Mouse (Mus musculus): ENCODE results near the gene Tmem131l. TPM values are rescaled to one million over a fixed set of nuclear protein-coding genes. Genes with fewer than 3 reads are reported as not detected.

Gene Tmem131l
- polyA plus RNA-seq, 1 experiment from 2014 or later = 18.4 TPM

DNA sequence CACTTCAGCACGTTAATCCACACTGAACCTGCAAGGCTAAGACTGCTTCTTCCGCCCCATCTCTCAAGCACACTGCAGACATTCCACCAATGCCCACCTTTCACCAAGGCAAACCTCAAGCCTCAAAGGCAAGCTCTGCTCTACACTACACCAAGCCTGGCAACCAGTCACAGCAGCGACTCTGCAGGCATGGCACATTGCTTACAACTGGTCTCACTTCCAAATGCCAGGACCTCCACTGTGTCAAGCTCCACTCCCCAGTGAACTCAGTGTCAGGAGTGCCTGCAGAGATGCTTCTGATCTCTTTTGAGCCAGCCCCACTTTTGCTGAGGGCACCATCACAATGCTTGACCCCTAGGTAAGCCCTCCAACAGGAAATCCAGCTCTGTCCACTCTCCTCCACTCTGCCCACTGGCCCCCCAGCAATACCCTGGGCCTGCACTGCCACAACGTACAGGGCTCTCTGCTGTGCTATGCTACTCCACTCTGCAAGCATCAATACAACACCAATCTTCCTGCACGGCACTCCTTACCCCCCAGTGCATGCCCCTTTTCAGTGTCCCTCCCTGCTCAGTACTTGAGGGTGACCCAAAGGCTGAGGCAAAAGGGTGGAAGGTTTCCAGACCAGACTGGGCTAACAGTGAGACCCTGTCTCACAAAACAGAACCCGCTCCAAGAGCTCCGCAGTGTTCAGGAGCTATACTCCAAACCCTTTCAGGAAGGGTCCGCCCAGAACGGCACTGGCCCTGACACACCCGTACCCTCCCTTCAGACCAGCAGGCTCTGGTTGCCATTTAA, 6.8 kb downstream of the Tmem131l start:
- peaks cover 9% of the 10 kb centered on the region; the same call in 1 of the 2 replicates for H3K4me1 ChIP-seq (ENCODE audit: insufficient read depth, low read depth, low read length)
- no peak overlapping the region for H3K27ac ChIP-seq (ENCODE audit: low read length)
- H3K4me3 ChIP-seq (ENCODE audit: low read depth, low read length) = no peak overlapping the region
- 80% methylated on average over 10 of the region's 10 CpGs for WGBS
- no peak for ATAC-seq
- no peaks in the 10 kb centered on the region for H3K27me3 ChIP-seq (replicated peaks; ENCODE audit: insufficient read depth, low read length)
- H3K9me3 ChIP-seq (ENCODE audit: low read length) = no peaks in the 10 kb centered on the region
- no peak overlapping the region for H3K9ac ChIP-seq (replicated peaks; ENCODE audit: low read depth)
- no peak for DNase-seq (ENCODE audit: low spot score)
- H3K36me3 ChIP-seq (ENCODE audit: insufficient read depth, low read length) = peaks cover 10% of the 10 kb centered on the region; the same call in 1 of the 2 replicates
- H3K4me2 ChIP-seq (replicated peaks; ENCODE audit: low read depth, low read length) = no peak overlapping the region
- TF ChIP-seq CTCF (IDR thresholded peaks at IDR 0.05) = no peak
- TF ChIP-seq EP300 (IDR thresholded peaks at IDR 0.05) = no peak

DNA sequence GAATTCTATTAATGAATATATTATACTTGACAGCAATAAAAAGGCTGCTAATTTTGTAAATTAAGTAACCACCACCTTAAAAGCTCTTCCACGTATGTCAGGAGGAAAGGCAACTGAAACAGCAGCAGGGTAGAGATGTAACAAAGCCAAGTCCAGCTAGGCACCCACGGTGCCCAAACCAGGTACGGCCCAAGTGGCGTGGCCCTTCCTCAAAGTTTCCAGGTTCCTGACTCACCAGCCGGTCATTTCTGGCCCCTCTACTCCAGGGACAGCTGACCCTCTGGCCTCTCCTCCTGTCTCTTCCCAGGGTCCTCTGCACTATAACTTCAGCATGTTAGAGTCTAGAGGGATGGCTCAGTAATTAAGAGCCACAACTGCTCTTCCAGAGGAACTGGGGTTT, 7.6 kb downstream of the Tmem131l start:
- Histone ChIP-seq H3K4me2 (replicated peaks; ENCODE audit: low read depth, low read length) (no peak overlapping the region), H3K36me3 (ENCODE audit: insufficient read depth, low read length) (peaks cover 10% of the 10 kb centered on the region; the same call in 1 of the 2 replicates), H3K4me3 (ENCODE audit: low read depth, low read length) (no peak overlapping the region), H3K27ac (ENCODE audit: low read length) (no peak overlapping the region), H3K9me3 (ENCODE audit: low read length) (no peaks in the 10 kb centered on the region), H3K27me3 (replicated peaks; ENCODE audit: insufficient read depth, low read length) (no peaks in the 10 kb centered on the region), H3K4me1 (ENCODE audit: insufficient read depth, low read depth, low read length) (peaks cover 2% of the 10 kb centered on the region; the same call in 1 of the 2 replicates), H3K9ac (replicated peaks; ENCODE audit: low read depth) (no peak overlapping the region)
- ATAC-seq (no peak), DNase-seq (ENCODE audit: low spot score) (no peak)
- TF ChIP-seq EP300 (IDR thresholded peaks at IDR 0.05) (no peak), CTCF (IDR thresholded peaks at IDR 0.05) (no peak)
- 91% methylated on average over 5 of the region's 5 CpGs for WGBS

DNA sequence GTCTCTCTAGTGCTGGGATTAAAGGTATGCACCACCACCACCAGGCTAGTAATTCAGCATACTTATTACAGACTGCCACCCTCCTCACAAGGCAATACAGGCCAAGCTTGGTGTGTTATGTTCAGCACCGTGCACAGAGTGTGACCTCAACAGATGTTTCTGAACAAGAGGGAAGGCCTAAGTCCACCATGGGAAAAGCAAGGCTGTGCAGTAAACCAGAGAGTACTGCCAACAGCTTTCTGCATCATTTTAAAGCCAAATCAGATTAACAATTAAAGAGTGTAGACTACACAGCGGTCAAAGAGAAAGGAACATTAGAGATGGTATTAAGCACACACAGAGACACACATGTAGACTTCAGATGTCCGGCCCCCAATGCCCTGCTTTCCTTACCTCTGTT, 8.8 kb downstream of the Tmem131l start:
- ATAC-seq = no peak
- 94% methylated on average over 3 of the region's 3 CpGs for WGBS
- TF ChIP-seq EP300 (IDR thresholded peaks at IDR 0.05) (no peak), CTCF (IDR thresholded peaks at IDR 0.05) (no peak)

DNA sequence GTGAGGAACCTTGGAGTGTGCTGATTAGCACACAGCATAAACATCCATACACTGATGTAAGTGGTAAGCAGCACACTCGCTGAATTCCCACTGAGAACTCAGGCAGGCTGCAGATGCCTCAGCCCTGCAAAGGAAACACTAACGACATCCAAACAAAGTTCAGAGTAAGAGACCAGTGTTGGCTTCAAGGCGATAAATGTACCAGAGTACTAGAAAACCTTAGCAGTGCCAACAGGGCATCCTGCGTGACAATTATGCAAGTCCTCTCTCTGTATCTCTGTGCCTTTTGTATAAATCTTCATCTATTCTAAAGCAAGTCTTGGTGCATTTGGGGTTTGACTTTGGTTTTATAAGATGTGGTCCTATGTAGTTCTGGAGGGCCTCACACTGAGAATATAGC, 11.0 kb downstream of the Tmem131l start:
- DNase-seq (ENCODE audit: low spot score) (no peak), ATAC-seq (no peak)
- no peak overlapping the region for H3K9ac ChIP-seq (replicated peaks; ENCODE audit: low read depth)
- TF ChIP-seq CTCF (IDR thresholded peaks at IDR 0.05) (no peak), EP300 (IDR thresholded peaks at IDR 0.05) (no peak)
- H3K4me3 ChIP-seq (ENCODE audit: low read depth, low read length) = no peak overlapping the region
- no peak overlapping the region for H3K4me2 ChIP-seq (replicated peaks; ENCODE audit: low read depth, low read length)
- WGBS = 82% methylated on average over 4 of the region's 4 CpGs
- H3K27me3 ChIP-seq (replicated peaks; ENCODE audit: insufficient read depth, low read length) = no peaks in the 10 kb centered on the region
- H3K4me1 ChIP-seq (ENCODE audit: insufficient read depth, low read depth, low read length) = no peaks in the 10 kb centered on the region
- H3K36me3 ChIP-seq (ENCODE audit: insufficient read depth, low read length) = peaks cover 10% of the 10 kb centered on the region; the same call in 1 of the 2 replicates
- H3K9me3 ChIP-seq (ENCODE audit: low read length) = no peaks in the 10 kb centered on the region
- H3K27ac ChIP-seq (ENCODE audit: low read length) = no peak overlapping the region

More for the DNA sequence above, 8.8 kb downstream of the Tmem131l start:
- H3K27ac ChIP-seq (ENCODE audit: low read length) = no peak overlapping the region
- H3K4me1 ChIP-seq (ENCODE audit: insufficient read depth, low read depth, low read length) = no peaks in the 10 kb centered on the region
- no peak overlapping the region for H3K9ac ChIP-seq (replicated peaks; ENCODE audit: low read depth)
- H3K36me3 ChIP-seq (ENCODE audit: insufficient read depth, low read length) = peaks cover 10% of the 10 kb centered on the region; the same call in 1 of the 2 replicates
- DNase-seq (ENCODE audit: low spot score) = no peak
- H3K4me3 ChIP-seq (ENCODE audit: low read depth, low read length) = no peak overlapping the region
- no peaks in the 10 kb centered on the region for H3K9me3 ChIP-seq (ENCODE audit: low read length)
- no peak overlapping the region for H3K4me2 ChIP-seq (replicated peaks; ENCODE audit: low read depth, low read length)
- H3K27me3 ChIP-seq (replicated peaks; ENCODE audit: insufficient read depth, low read length) = no peaks in the 10 kb centered on the region

DNA sequence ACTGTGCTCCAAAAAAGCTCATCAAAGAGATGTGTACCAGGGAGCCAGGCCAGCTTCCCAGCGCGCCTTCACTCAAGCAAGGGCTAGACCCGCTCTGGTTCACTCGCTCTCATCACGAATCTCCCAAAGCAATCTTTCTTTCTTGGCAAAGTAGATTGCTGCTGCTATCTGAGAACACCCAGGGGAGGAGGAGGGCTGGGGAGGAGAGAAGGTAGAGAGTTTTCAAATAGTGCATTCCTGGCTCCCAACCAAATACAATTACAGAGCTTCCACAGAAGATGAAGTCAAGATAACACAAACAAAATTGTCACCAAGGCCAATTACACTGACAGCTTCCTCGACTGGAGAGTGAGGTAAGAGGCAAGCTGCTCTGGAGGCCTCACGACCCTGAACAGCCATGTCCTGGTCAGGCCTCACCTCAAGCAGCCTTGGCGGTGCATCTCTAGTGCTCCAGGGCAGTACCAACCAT, 12.2 kb downstream of the Tmem131l start:
- TF ChIP-seq CTCF (IDR thresholded peaks at IDR 0.05) = no peak
- TF ChIP-seq EP300 (IDR thresholded peaks at IDR 0.05) = no peak
- DNase-seq (ENCODE audit: low spot score) (no peak), ATAC-seq (no peak)
- H3K4me3 ChIP-seq (ENCODE audit: low read depth, low read length) = no peak overlapping the region
- no peaks in the 10 kb centered on the region; the same call in 1 of the 2 replicates for H3K4me1 ChIP-seq (ENCODE audit: insufficient read depth, low read depth, low read length)
- 66% methylated on average over 8 of the region's 8 CpGs for WGBS
- H3K27ac ChIP-seq (ENCODE audit: low read length) = no peak overlapping the region
- H3K9ac ChIP-seq (replicated peaks; ENCODE audit: low read depth) = no peak overlapping the region
- no peaks in the 10 kb centered on the region for H3K27me3 ChIP-seq (replicated peaks; ENCODE audit: insufficient read depth, low read length)
- no peak overlapping the region for H3K4me2 ChIP-seq (replicated peaks; ENCODE audit: low read depth, low read length)
- H3K36me3 ChIP-seq (ENCODE audit: insufficient read depth, low read length) = peaks cover 10% of the 10 kb centered on the region; the same call in 1 of the 2 replicates
- H3K9me3 ChIP-seq (ENCODE audit: low read length) = no peaks in the 10 kb centered on the region

DNA sequence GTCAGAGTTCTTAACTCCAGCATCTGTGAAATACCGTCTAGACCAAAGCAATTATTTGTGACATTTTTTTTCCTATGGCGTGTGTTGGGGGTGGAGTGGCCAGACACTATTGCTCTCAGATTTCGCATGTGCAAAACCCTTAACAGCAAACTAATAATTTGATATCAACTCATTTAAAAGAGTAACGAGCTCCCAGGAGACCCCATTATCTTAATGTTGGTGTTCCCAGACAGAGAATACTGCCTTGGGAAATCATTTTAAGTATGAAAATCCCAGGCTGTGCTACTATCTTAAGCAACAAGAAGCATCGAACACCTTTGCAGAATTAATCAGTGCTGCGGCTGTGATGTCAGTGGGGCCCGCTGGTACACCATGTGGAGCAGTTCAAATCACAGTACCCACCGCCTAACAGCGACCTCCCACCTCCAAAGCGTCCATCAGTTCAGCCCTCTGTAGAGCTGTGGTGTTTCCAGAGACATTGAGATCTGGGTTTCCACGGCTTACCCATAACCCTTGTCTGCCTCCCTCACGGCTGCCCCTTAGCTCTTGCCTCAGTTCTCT, 15.4 kb downstream of the Tmem131l start:
- TF ChIP-seq CTCF (IDR thresholded peaks at IDR 0.05) (no peak), EP300 (IDR thresholded peaks at IDR 0.05) (no peak)
- ATAC-seq = no peak
- Histone ChIP-seq H3K9me3 (ENCODE audit: low read length) (no peaks in the 10 kb centered on the region), H3K27me3 (replicated peaks; ENCODE audit: insufficient read depth, low read length) (no peaks in the 10 kb centered on the region), H3K9ac (replicated peaks; ENCODE audit: low read depth) (no peak overlapping the region), H3K4me2 (replicated peaks; ENCODE audit: low read depth, low read length) (no peak overlapping the region), H3K4me3 (ENCODE audit: low read depth, low read length) (no peak overlapping the region), H3K36me3 (ENCODE audit: insufficient read depth, low read length) (no peaks in the 10 kb centered on the region), H3K4me1 (ENCODE audit: insufficient read depth, low read depth, low read length) (peaks cover 8% of the 10 kb centered on the region; the same call in 1 of the 2 replicates), H3K27ac (ENCODE audit: low read length) (no peak overlapping the region)
- 84% methylated on average over 12 of the region's 12 CpGs for WGBS
- DNase-seq (ENCODE audit: low spot score) = no peak

All from lung, postnatal 0 days (tissue).